Mouse (Mus musculus) liver, adult 2 months (tissue): Measurements from ENCODE around the gene Bud31. TPM values are rescaled to one million over a fixed set of nuclear protein-coding genes. Genes with fewer than 3 reads are reported as not detected.

Experiments
- DNase-seq: peaks from one replicate; pipeline ENCODE4 v3.0.0-alpha.2; 2011; ENCODE audit warnings: low read depth, low spot score; ENCODE audit errors: extremely low read depth
- H3K27ac ChIP-seq: fragments of 200-500 bp; replicated peaks from 2 replicates; pipeline ENCODE4 v1.5.1; 2012; ENCODE audit warnings: low read depth, mild to moderate bottlenecking, control low read depth, inconsistent platforms, low read length; ENCODE audit not compliant: insufficient read depth
- H3K27me3 ChIP-seq: fragments of 200-500 bp; 2 replicates; pipeline ENCODE4 v1.6.1; 2012; ENCODE audit warnings: mild to moderate bottlenecking, moderate library complexity, low read length, inconsistent platforms; ENCODE audit not compliant: control insufficient read depth, insufficient read depth
- H3K36me3 ChIP-seq: fragments of 200-500 bp; 2 replicates; pipeline ENCODE4 v1.6.1; 2012; ENCODE audit warnings: low read length, inconsistent platforms; ENCODE audit not compliant: control insufficient read depth, insufficient read depth
- H3K4me1 ChIP-seq: fragments of 200-500 bp; 2 replicates; pipeline ENCODE4 v1.6.1; 2011; ENCODE audit warnings: low read length; ENCODE audit not compliant: control insufficient read depth, insufficient read depth
- H3K4me3 ChIP-seq: fragments of 200-500 bp; 2 replicates; pipeline ENCODE4 v1.5.1; 2011; ENCODE audit warnings: low read depth, mild to moderate bottlenecking, control low read depth, low read length, moderate library complexity; ENCODE audit not compliant: insufficient read depth
- H3K79me2 ChIP-seq: fragments of 200-500 bp; 2 replicates; pipeline ENCODE4 v1.6.1; 2012; ENCODE audit warnings: inconsistent platforms, mild to moderate bottlenecking, low read length, moderate library complexity; ENCODE audit not compliant: control insufficient read depth, insufficient read depth
- H3K9ac ChIP-seq: fragments of 200-500 bp; 2 replicates; pipeline ENCODE4 v1.6.1; 2012; ENCODE audit warnings: low read depth, mild to moderate bottlenecking, control low read depth, inconsistent platforms, low read length
- CTCF ChIP-seq: fragments of 200-500 bp; IDR thresholded peaks from 2 replicates; pipeline ENCODE4 v1.5.1; 2011; ENCODE audit warnings: low read depth, low read length, control low read depth
- POLR2A ChIP-seq: fragments of 200-500 bp; IDR thresholded peaks from 2 replicates; pipeline ENCODE4 v1.6.1; 2011; ENCODE audit warnings: low read length, control low read depth; ENCODE audit not compliant: insufficient read depth; ENCODE audit errors: extremely low read depth
- WGBS: fragments of 180-500 bp; shearing (Covaris S2); methylation state at CpG from one replicate; pipeline ENCODE4 v1.1.7; 2018; 5-methylcytosine and 5-hydroxymethylcytosine counted together
- polyA plus RNA-seq: library from polyadenylated mRNA; depleted of rRNA; stranded (reverse); fragments of >200 nt; gene quantifications from 2 replicates; pipeline ENCODE4 v1.2.3, GENCODE M21; 2012
- total RNA-seq: library from RNA; depleted of rRNA; stranded (reverse); fragments of >200 nt; gene quantifications from 2 replicates; pipeline ENCODE4 v1.2.3, GENCODE M21; 2014

Bud31 gene
- total and polyA plus RNA-seq, 2 experiments: 45.5 to 66.4 TPM

DNA sequence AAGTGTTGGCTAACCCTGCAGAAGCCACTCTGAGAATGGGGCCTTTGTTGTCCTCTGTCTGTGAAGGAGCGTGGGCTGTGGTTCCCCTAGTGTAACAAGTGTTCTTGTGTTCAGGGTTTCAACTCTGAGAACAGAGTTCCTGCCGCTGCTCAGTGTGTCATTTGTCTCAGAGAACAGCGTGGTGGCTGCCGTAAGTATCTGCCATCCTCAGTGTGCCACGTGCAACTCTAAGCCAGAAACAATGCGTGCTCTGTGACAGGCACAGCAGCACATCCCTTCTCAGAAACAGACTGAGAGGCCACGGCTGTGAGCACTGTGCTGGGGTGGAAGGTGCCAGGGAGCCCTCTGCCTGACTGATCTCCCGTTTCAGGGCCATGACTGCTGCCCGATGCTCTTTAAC, 35.8 kb upstream of the Bud31 start:
- DNase-seq: no peak
- Histone ChIP-seq H3K27ac (no peak overlapping the region), H3K9ac (no peak overlapping the region), H3K36me3 (peaks cover 41% of the 10 kb centered on the region), H3K4me3 (no peak overlapping the region), H3K79me2 (no peaks in the 10 kb centered on the region), H3K27me3 (no peaks in the 10 kb centered on the region), H3K4me1 (no peaks in the 10 kb centered on the region)
- WGBS: 94% methylated on average over 9 of the region's 9 CpGs
- TF ChIP-seq POLR2A (no peak), CTCF (no peak)

DNA sequence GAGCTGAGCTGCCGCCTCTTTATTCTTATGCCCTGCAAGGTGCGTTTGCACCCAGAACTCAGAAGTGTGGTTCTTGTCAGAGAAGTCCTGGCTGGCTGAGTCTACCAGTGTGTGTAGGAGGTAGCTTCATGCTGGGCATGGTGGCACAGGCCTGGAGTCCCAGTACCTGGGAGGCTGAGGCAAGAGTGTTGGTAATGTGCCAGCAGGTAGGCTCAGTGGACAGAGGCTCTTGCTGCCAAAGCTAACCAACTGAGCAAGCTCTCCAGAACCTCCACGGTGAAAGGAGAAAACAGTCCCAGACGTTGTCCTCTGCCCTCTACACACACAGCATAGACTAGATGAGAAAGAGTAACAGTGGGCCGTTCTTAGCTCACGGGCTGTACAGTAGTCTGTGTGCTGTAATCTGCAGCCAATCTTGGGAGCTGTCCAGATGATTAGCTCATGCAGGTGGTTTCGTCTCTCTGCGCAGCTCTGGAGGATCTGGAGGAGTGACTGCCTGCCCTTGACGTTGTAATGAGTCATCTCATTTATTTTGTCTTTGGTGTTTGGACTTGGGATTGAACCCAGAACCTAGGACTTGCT, 34.4 kb upstream of the Bud31 start:
- DNase-seq: peak; percentile 58
- Histone ChIP-seq H3K79me2 (no peaks in the 10 kb centered on the region), H3K27me3 (no peaks in the 10 kb centered on the region), H3K27ac (no peak overlapping the region), H3K4me1 (no peaks in the 10 kb centered on the region), H3K4me3 (no peak overlapping the region), H3K36me3 (peaks cover 34% of the 10 kb centered on the region), H3K9ac (no peak overlapping the region)
- TF ChIP-seq CTCF: no peak
- 47% methylated on average over 9 of the region's 9 CpGs for WGBS

DNA sequence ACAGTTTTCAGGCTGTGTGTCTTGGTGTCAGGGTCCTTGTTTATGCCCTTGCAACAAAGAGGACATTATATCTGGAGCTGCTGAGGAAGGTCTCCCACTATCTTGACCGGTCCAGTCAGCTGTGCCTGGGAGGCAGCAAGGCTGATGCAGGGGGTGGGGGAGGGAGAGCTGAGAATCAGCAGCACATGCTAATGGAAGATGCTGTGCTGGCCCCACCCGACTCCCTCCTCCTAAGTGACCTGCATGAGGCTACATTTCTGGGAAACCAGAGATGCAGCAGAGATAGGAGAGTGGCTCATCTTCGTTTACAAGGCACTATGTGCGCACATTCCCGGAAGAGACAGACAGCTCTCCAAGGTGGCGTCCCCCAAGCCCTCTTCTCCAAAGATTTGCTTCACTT, 29.8 kb upstream of the Bud31 start:
- 94% methylated on average over 6 of the region's 6 CpGs for WGBS
- no peaks in the 10 kb centered on the region for H3K79me2 ChIP-seq
- TF ChIP-seq POLR2A (no peak), CTCF (no peak)
- no peak overlapping the region for H3K9ac ChIP-seq
- H3K27ac ChIP-seq: no peak overlapping the region
- no peak for DNase-seq
- peaks cover 15% of the 10 kb centered on the region for H3K36me3 ChIP-seq
- no peaks in the 10 kb centered on the region for H3K27me3 ChIP-seq
- no peaks in the 10 kb centered on the region; the same call in 1 of the 2 replicates for H3K4me1 ChIP-seq
- no peak overlapping the region for H3K4me3 ChIP-seq

DNA sequence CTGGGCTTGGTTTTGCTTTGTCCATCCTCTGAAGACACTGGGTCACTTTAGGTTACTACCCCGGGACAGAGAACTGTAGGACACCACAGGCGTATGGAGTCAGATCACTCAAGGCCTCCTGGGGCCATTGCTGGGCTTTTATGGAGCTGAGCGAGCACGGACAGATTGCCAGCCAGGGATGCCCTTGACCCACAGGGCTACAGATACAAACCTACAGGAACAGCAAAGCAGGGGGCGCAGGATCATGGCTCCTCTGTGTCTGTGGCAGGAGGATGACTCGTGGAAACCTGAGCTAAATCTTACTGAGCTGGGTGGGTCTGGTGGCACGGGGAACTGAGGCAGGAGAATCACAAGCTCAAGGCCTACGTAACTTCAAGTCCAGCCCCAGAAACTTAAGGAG, 27.6 kb upstream of the Bud31 start:
- TF ChIP-seq CTCF (no peak), POLR2A (no peak)
- no peaks in the 10 kb centered on the region for H3K27me3 ChIP-seq
- H3K4me1 ChIP-seq: peaks cover 2% of the 10 kb centered on the region; the same call in 1 of the 2 replicates
- no peaks in the 10 kb centered on the region; the same call in 1 of the 2 replicates for H3K79me2 ChIP-seq
- no peak overlapping the region for H3K4me3 ChIP-seq
- no peak for DNase-seq
- H3K9ac ChIP-seq: no peak overlapping the region
- WGBS: 81% methylated on average over 8 of the region's 8 CpGs
- H3K27ac ChIP-seq: no peak overlapping the region
- peaks cover 7% of the 10 kb centered on the region for H3K36me3 ChIP-seq

DNA sequence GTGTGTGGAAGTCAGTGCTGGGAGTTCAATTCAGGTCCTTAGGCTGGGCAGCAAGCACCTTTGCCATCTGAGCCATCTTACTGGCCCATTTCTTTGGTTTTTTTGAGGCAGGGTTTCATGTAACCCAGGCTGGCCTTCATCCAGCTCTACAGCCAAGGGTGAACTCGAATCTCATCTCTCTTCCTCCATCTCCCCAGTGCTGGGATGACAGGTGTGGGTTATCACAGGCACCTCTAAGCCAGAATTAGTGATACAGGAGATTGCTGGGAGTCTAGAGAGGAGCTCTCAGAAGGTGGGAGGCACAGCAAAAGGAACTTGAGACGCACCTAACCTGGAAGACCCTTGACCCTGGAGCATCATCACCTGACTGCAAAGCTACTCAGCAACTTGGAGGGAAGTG, 26.7 kb upstream of the Bud31 start:
- TF ChIP-seq POLR2A: no peak
- TF ChIP-seq CTCF: no peak
- peaks cover 2% of the 10 kb centered on the region; the same call in 1 of the 2 replicates for H3K4me1 ChIP-seq
- H3K36me3 ChIP-seq: 0 out of 2 replicates have a peak, but pooled peaks cover 1% of the 10 kb centered on the region
- H3K27me3 ChIP-seq: no peaks in the 10 kb centered on the region
- H3K79me2 ChIP-seq: peaks cover 2% of the 10 kb centered on the region; the same call in 1 of the 2 replicates
- H3K9ac ChIP-seq: no peak overlapping the region
- no peak overlapping the region for H3K4me3 ChIP-seq
- no peak overlapping the region for H3K27ac ChIP-seq
- no peak for DNase-seq
- WGBS: 23% methylated on average over 2 of the region's 2 CpGs

DNA sequence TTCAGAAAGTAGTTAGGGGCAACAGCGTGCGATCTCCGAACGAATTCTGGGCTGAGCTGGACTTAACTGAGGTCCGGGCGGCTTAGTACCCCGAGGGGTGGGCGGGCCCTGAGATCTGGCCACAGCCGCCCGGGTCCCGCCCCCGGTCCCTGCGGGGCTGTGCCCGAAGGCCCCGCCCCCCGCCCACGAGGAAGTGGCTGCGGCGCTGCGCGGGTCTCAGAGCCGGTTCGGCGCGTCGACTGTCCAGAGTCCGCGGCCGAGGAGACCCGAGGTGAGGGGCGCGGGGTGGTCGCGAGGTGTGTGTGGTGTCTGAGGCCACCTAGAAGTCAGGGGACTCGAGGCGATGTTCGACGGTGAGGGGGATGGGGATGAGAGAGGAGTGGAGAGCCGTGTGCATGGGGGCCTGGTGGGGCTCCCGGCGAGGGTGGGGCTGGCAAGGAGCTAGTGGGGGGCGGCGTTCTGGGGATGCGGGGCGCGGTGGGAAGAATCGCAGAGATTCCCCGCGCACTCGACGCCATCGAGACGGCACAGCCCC, 26.0 kb upstream of the Bud31 start, which contains the start of gene Arpc1b:
Gene Arpc1b, plus strand, starts transcription at position 145 of the 535 bp plus-strand sequence.
- WGBS: under 1% methylated on average over 48 of the region's 53 CpGs
- TF ChIP-seq POLR2A: peak; percentile 54; the same call in 1 of the 2 replicates
- no peak for TF ChIP-seq CTCF
- H3K36me3 ChIP-seq: no peaks in the 10 kb centered on the region
- H3K9ac ChIP-seq: peak within 1 kb of the TSS; percentile 84
- H3K27ac ChIP-seq: peak within 1 kb of the TSS; percentile 41; the same call in 1 of the 2 replicates
- H3K4me3 ChIP-seq: peak within 1 kb of the TSS; percentile 86
- peaks cover 5% of the 10 kb centered on the region; the same call in 1 of the 2 replicates for H3K79me2 ChIP-seq
- H3K4me1 ChIP-seq: peaks cover 2% of the 10 kb centered on the region; the same call in 1 of the 2 replicates
- peak; percentile 36 for DNase-seq
- H3K27me3 ChIP-seq: no peaks in the 10 kb centered on the region
